8 mouse cellular contexts compared by ENCODE assay signal in the genomic region with DNA sequence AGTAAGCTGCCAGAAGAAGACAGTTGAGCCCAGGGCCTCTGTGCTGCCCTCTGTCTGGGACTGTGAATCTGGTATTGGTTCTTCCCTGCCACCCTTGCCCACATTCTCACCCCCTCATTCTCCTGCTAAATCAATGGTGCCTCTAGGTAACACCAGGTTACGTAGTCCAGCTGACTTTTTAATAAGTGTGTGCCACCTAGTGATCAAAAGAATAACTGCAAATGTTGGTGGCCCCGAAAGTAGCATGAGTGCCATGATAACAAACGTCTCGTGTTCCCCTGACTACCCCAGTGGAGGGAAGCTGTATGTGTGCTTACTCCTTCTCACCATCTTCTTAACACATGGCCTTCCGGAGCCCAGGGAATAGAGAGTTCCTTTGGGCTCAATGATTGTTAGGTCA.
DNase-seq lines count a peak whose midpoint lies in the region; ATAC-seq and TF ChIP-seq lines count a peak whose summit lies in the region.

No protein-coding gene starts in this region.

- no peak overlapping the region for H3K27ac ChIP-seq in heart, embryonic 10.5 days
- H3K27ac ChIP-seq in hindbrain, embryonic 11.5 days (ENCODE audit: low read depth, low read length), result no peak overlapping the region
- no peak overlapping the region for H3K27ac ChIP-seq in liver, embryonic 14.5 days

- no peak overlapping the region for H3K9ac ChIP-seq in hindbrain, embryonic 11.5 days (ENCODE audit: low read depth, low read length)
- H3K9ac ChIP-seq in liver, embryonic 14.5 days (replicated peaks), result no peak overlapping the region

- H3K4me3 ChIP-seq in heart, embryonic 10.5 days, result no peak overlapping the region
- no peak overlapping the region for H3K4me3 ChIP-seq in E14TG2a.4 (replicated peaks; ENCODE audit: low read length)
- no peak overlapping the region for H3K4me3 ChIP-seq in hindbrain, embryonic 11.5 days (ENCODE audit: low read depth, low read length)
- H3K4me3 ChIP-seq in liver, embryonic 14.5 days (ENCODE audit: insufficient read depth in 1 of 2, low read depth in 2 of 2, low read length in 2 of 2), result no peak overlapping the region

- WGBS in heart, embryonic 10.5 days, result 21% methylated on average over 5 of the region's 5 CpGs
- 42% methylated on average over 5 of the region's 5 CpGs for WGBS in hindbrain, embryonic 11.5 days
- 39% methylated on average over 5 of the region's 5 CpGs for WGBS in liver, embryonic 14.5 days (ENCODE audit: insufficient replicate concordance)

- 0 out of 2 replicates have a peak, but pooled peaks cover 4% of the 10 kb centered on the region for H3K36me3 ChIP-seq in heart, embryonic 10.5 days
- H3K36me3 ChIP-seq in E14TG2a.4 (ENCODE audit: insufficient read depth, low read length), result 0 out of 2 replicates have a peak, but pooled peaks cover 3% of the 10 kb centered on the region
- no peaks in the 10 kb centered on the region for H3K36me3 ChIP-seq in hindbrain, embryonic 11.5 days (ENCODE audit: control insufficient read depth, insufficient read depth, low read length)
- no peaks in the 10 kb centered on the region for H3K36me3 ChIP-seq in liver, embryonic 14.5 days (replicated peaks; ENCODE audit: control insufficient read depth, insufficient read depth, low read depth)

- DNase-seq in heart, postnatal 10 days, result peak; percentile 25 to 48
- no peak for DNase-seq in heart, embryonic 10.5 days (ENCODE audit: low spot score)
- DNase-seq in c-Kit-positive CD71-positive TER-119-negative erythroid progenitor cells, embryonic 14.5 days (ENCODE audit: low read depth), result peak; percentile 34
- peak; percentile 53 for DNase-seq in hindbrain, embryonic 11.5 days (ENCODE audit: low spot score)
- DNase-seq in liver, embryonic 14.5 days (ENCODE audit: low read depth in 3 of 3, low spot score in 3 of 3), result peak in 1 of 3 experiments; percentile 10
- peak; percentile 31 for DNase-seq in retina, postnatal 7 days (ENCODE audit: low read depth, low spot score)
- DNase-seq in urinary bladder, adult 18-20 months (ENCODE audit: low spot score in 2 of 2), result no peak

- TF ChIP-seq CTCF in E14TG2a.4 (conservative IDR thresholded peaks at IDR 0.05; ENCODE audit: low read length), result peak; percentile 31; the same call in 1 of the 2 replicates
- peak; percentile 53 for TF ChIP-seq CTCF in liver, embryonic 14.5 days (IDR thresholded peaks at IDR 0.05; ENCODE audit: low read depth)

- no peak for TF ChIP-seq EP300 in liver, embryonic 14.5 days (IDR thresholded peaks at IDR 0.05; ENCODE audit: low read depth)

- 0 out of 2 replicates have a peak, but pooled peaks have one; percentile 39 for ATAC-seq in hindbrain, embryonic 11.5 days (ENCODE audit: low FRiP score)
- peak; percentile 16; the same call in 1 of the 2 replicates for ATAC-seq in liver, embryonic 14.5 days (ENCODE audit: insufficient read depth)

- H3K4me2 ChIP-seq in hindbrain, embryonic 11.5 days (replicated peaks; ENCODE audit: low read depth, low read length), result no peak overlapping the region
- no peak overlapping the region for H3K4me2 ChIP-seq in liver, embryonic 14.5 days (ENCODE audit: low read depth)

- peaks cover 5% of the 10 kb centered on the region; the same call in 1 of the 2 replicates for H3K4me1 ChIP-seq in heart, embryonic 10.5 days
- H3K4me1 ChIP-seq in E14TG2a.4 (replicated peaks; ENCODE audit: low read depth, low read length), result no peaks in the 10 kb centered on the region
- H3K4me1 ChIP-seq in hindbrain, embryonic 11.5 days (replicated peaks; ENCODE audit: control insufficient read depth, insufficient read depth, low read length), result no peaks in the 10 kb centered on the region
- no peaks in the 10 kb centered on the region for H3K4me1 ChIP-seq in liver, embryonic 14.5 days (replicated peaks; ENCODE audit: control insufficient read depth in 2 of 2, insufficient read depth in 2 of 2, low read length in 1 of 2)

- H3K9me3 ChIP-seq in heart, embryonic 10.5 days, result no peaks in the 10 kb centered on the region
- no peaks in the 10 kb centered on the region for H3K9me3 ChIP-seq in E14TG2a.4 (ENCODE audit: low read length)
- no peaks in the 10 kb centered on the region for H3K9me3 ChIP-seq in hindbrain, embryonic 11.5 days (ENCODE audit: control insufficient read depth, low read length)
- H3K9me3 ChIP-seq in liver, embryonic 14.5 days (ENCODE audit: control insufficient read depth, low read length), result no peaks in the 10 kb centered on the region

- H3K27me3 ChIP-seq in heart, embryonic 10.5 days (ENCODE audit: insufficient read depth, poor library complexity, severe bottlenecking), result no peaks in the 10 kb centered on the region
- no peaks in the 10 kb centered on the region for H3K27me3 ChIP-seq in E14TG2a.4 (ENCODE audit: insufficient read depth, low read length)
- H3K27me3 ChIP-seq in hindbrain, embryonic 11.5 days (ENCODE audit: control insufficient read depth, insufficient read depth, low read length), result no peaks in the 10 kb centered on the region
- no peaks in the 10 kb centered on the region for H3K27me3 ChIP-seq in liver, embryonic 14.5 days (ENCODE audit: control insufficient read depth, insufficient read depth, low read length)

- intact Hi-C loops in heart, postnatal 10 days (cut with DNase I), result loop anchor here (2.0 to 5.0 kb wide), 2 partner anchors 104 to 328 kb away; no protein-coding TSS in a partner anchor

Comparison
In these comparisons a context has a peak if more than half of its experiments do, and no peak if none do; other contexts are left out.
1. DNase-seq: peak in heart, postnatal 10 days (2 of 2), c-Kit-positive CD71-positive TER-119-negative erythroid progenitor cells, embryonic 14.5 days (single experiment), hindbrain, embryonic 11.5 days (single experiment) and retina, postnatal 7 days (single experiment); none in heart, embryonic 10.5 days (single experiment) and urinary bladder, adult 18-20 months (0 of 2).